16 mouse cellular contexts compared by ENCODE assay signal in genomic region chr14:102676582-102676981, GRCm38 (mm10).
"Had no signal": no experiment of that assay in that cellular context is flagged by ENCODE, and none has a peak within 500 bp of the region (broad histone marks: within the 10 kb centered on the region; RNA-seq: fewer than 3 reads in every experiment).

No protein-coding gene starts in this region.

- H3K4me3 ChIP-seq: limb, embryonic 12.5 days; megakaryocyte, embryonic 14.5 days; midbrain, embryonic 12.5 days; stomach, embryonic 15.5 days had no signal

- H3K36me3 ChIP-seq: limb, embryonic 12.5 days; midbrain, embryonic 12.5 days; stomach, embryonic 15.5 days had no signal

- H3K9me3 ChIP-seq: limb, embryonic 12.5 days; megakaryocyte, embryonic 14.5 days; midbrain, embryonic 12.5 days; stomach, embryonic 15.5 days had no signal

- H3K27me3 ChIP-seq: limb, embryonic 12.5 days; megakaryocyte, embryonic 14.5 days; midbrain, embryonic 12.5 days; stomach, embryonic 15.5 days had no signal

- H3K27ac ChIP-seq: kidney, postnatal 0 days; limb, embryonic 12.5 days; liver, embryonic 14.5 days; macrophage; midbrain, embryonic 12.5 days; stomach, embryonic 15.5 days had no signal

- H3K4me1 ChIP-seq: limb, embryonic 12.5 days; megakaryocyte, embryonic 14.5 days; stomach, embryonic 15.5 days had no signal

- H3K4me2 ChIP-seq: limb, embryonic 12.5 days; lung, embryonic 14.5 days; midbrain, embryonic 12.5 days; stomach, embryonic 15.5 days had no signal

- H3K9ac ChIP-seq: limb, embryonic 12.5 days; liver, embryonic 14.5 days; lung, embryonic 14.5 days; midbrain, embryonic 12.5 days; stomach, embryonic 15.5 days had no signal

- DNase-seq: kidney, adult 8-10 months; kidney, postnatal 36 days; liver; lung, embryonic 14.5 days; lung, postnatal 10 days; right cerebral cortex, postnatal 4 days; spleen, adult 18-20 months; thymus, adult 2 months; thymus, postnatal 25 days had no signal
